8 mouse cellular contexts compared by ENCODE assay signal in genomic region chr7:16841561-16842560, GRCm38 (mm10). TPM values are rescaled to one million over a fixed set of nuclear protein-coding genes. Genes with fewer than 3 reads are reported as not detected.
DNase-seq lines count a peak whose midpoint lies in the region; ATAC-seq and TF ChIP-seq lines count a peak whose summit lies in the region.

No protein-coding gene starts in this region.

- WGBS in heart, embryonic 14.5 days, result 35% methylated on average over 11 of the region's 11 CpGs
- 26% methylated on average over 11 of the region's 11 CpGs for WGBS in liver, embryonic 14.5 days (ENCODE audit: insufficient replicate concordance)

- no peaks in the 10 kb centered on the region for H3K9me3 ChIP-seq in heart, embryonic 14.5 days (ENCODE audit: control insufficient read depth, low read length)
- no peaks in the 10 kb centered on the region for H3K9me3 ChIP-seq in liver, embryonic 14.5 days (ENCODE audit: control insufficient read depth, low read length)

- H3K36me3 ChIP-seq in heart, embryonic 14.5 days (ENCODE audit: control insufficient read depth, insufficient read depth, low read length), result peaks cover 48% of the 10 kb centered on the region
- H3K36me3 ChIP-seq in liver, embryonic 14.5 days (replicated peaks; ENCODE audit: control insufficient read depth, insufficient read depth, low read depth), result peaks cover 18% of the 10 kb centered on the region

- peaks cover 17 to 23% of the 10 kb centered on the region in 2 experiments for H3K4me1 ChIP-seq in heart, embryonic 14.5 days (ENCODE audit: control insufficient read depth in 2 of 2, insufficient read depth in 2 of 2, low read length in 2 of 2)
- peaks cover 16 to 17% of the 10 kb centered on the region in 2 experiments for H3K4me1 ChIP-seq in liver, embryonic 14.5 days (replicated peaks; ENCODE audit: control insufficient read depth in 2 of 2, insufficient read depth in 2 of 2, low read length in 1 of 2)

- no peak for ATAC-seq in heart, embryonic 14.5 days (ENCODE audit: insufficient number of reproducible peaks, insufficient read depth, low FRiP score, low read depth)
- ATAC-seq in liver, embryonic 14.5 days (ENCODE audit: insufficient read depth), result peak; percentile 10; the same call in 1 of the 2 replicates

- H3K27me3 ChIP-seq in heart, embryonic 14.5 days (ENCODE audit: control insufficient read depth, insufficient read depth, low read length), result no peaks in the 10 kb centered on the region
- H3K27me3 ChIP-seq in liver, embryonic 14.5 days (ENCODE audit: control insufficient read depth, insufficient read depth, low read length), result no peaks in the 10 kb centered on the region

- DNase-seq in retina, postnatal 1 day, result peak; percentile 17
- no peak for DNase-seq in retina, embryonic 14.5 days (ENCODE audit: low spot score)
- no peak for DNase-seq in liver, embryonic 14.5 days (ENCODE audit: low read depth in 3 of 3, low spot score in 3 of 3)
- DNase-seq in natural killer cell, adult 2 months (ENCODE audit: low spot score in 2 of 2), result peak; percentile 86 to 88
- no peak for DNase-seq in right cerebral cortex, adult 2 months (ENCODE audit: low spot score in 2 of 2)
- DNase-seq in layer of hippocampus, adult 8-10 months (ENCODE audit: low spot score in 2 of 2), result no peak
- no peak for DNase-seq in cerebellum, adult 11 months

- H3K4me2 ChIP-seq in heart, embryonic 14.5 days (ENCODE audit: low read length), result peak overlapping the region; percentile 97
- H3K4me2 ChIP-seq in liver, embryonic 14.5 days (ENCODE audit: low read depth), result peak overlapping the region; percentile 84

- peak overlapping the region; percentile 60 to 74 for H3K4me3 ChIP-seq in heart, embryonic 14.5 days (ENCODE audit: control insufficient read depth in 1 of 2, insufficient read depth in 1 of 2, low read depth in 1 of 2, low read length in 2 of 2)
- peak overlapping the region; percentile 63 to 68; a peak in 2 of 4 replicates for H3K4me3 ChIP-seq in liver, embryonic 14.5 days (ENCODE audit: insufficient read depth in 1 of 2, low read depth in 2 of 2, low read length in 2 of 2)

- no peak for TF ChIP-seq CTCF in liver, embryonic 14.5 days (IDR thresholded peaks at IDR 0.05; ENCODE audit: low read depth)

- H3K9ac ChIP-seq in heart, embryonic 14.5 days (ENCODE audit: low read length), result peak overlapping the region; percentile 88; the same call in 1 of the 2 replicates
- peak overlapping the region; percentile 79; the same call in 1 of the 2 replicates for H3K9ac ChIP-seq in liver, embryonic 14.5 days (replicated peaks)

- TF ChIP-seq EP300 in liver, embryonic 14.5 days (IDR thresholded peaks at IDR 0.05; ENCODE audit: low read depth), result no peak

- peak overlapping the region; percentile 68 to 87 for H3K27ac ChIP-seq in heart, embryonic 14.5 days (replicated peaks in 1 of 2; ENCODE audit: control insufficient read depth in 1 of 2, insufficient read depth in 1 of 2, low read depth in 2 of 2, low read length in 2 of 2)
- H3K27ac ChIP-seq in liver, embryonic 14.5 days, result peak overlapping the region; percentile 25; the same call in 1 of the 2 replicates

RNA-seq across cellular contexts. Expression of gene Prkd2, which starts 0.8 kb away (rescaled TPM):
- polyA plus RNA-seq in heart, embryonic 14.5 days (2014; fragmentation: Nextera tagmentation; extraction: Ambion mirVana), result 11.2 and 12.5 TPM in 2 replicates
- polyA plus RNA-seq in liver, embryonic 14.5 days (2012; rRNA removed), result 2.5 and 3.2 TPM in 2 replicates
- 1.8 and 2.2 TPM in 2 replicates for polyA plus RNA-seq in liver, embryonic 14.5 days (2014; fragmentation: Nextera tagmentation; extraction: Ambion mirVana)
- total RNA-seq in layer of hippocampus, adult 8-10 months (2022), result 1 to 10 TPM; 5.6 to 7.8 (median 6.6) TPM

RNA-seq across cellular contexts. Expression of gene Fkrp, which starts 25.3 kb away (rescaled TPM):
- 30.3 and 30.9 TPM in 2 replicates for polyA plus RNA-seq in heart, embryonic 14.5 days (2014; fragmentation: Nextera tagmentation; extraction: Ambion mirVana)
- 5.6 and 6.6 TPM in 2 replicates for polyA plus RNA-seq in liver, embryonic 14.5 days (2012; rRNA removed)
- 7.2 and 8.9 TPM in 2 replicates for polyA plus RNA-seq in liver, embryonic 14.5 days (2014; fragmentation: Nextera tagmentation; extraction: Ambion mirVana)
- total RNA-seq in layer of hippocampus, adult 8-10 months (2022), result 10 to 100 TPM; 45.2 to 50.7 (median 45.8) TPM

RNA-seq across cellular contexts. Expression of gene Strn4, which starts 26.2 kb away (rescaled TPM):
- 90.9 and 91.4 TPM in 2 replicates for polyA plus RNA-seq in heart, embryonic 14.5 days (2014; fragmentation: Nextera tagmentation; extraction: Ambion mirVana)
- polyA plus RNA-seq in liver, embryonic 14.5 days (2012; rRNA removed), result 41.3 and 43.0 TPM in 2 replicates
- polyA plus RNA-seq in liver, embryonic 14.5 days (2014; fragmentation: Nextera tagmentation; extraction: Ambion mirVana), result 27.2 and 32.2 TPM in 2 replicates
- total RNA-seq in layer of hippocampus, adult 8-10 months (2022), result 100 to 1,000 TPM; 261 to 298 (median 279) TPM

RNA-seq across cellular contexts. Expression of gene Dact3, which starts 33.3 kb away (rescaled TPM):
- polyA plus RNA-seq in heart, embryonic 14.5 days (2014; fragmentation: Nextera tagmentation; extraction: Ambion mirVana), result 13.2 and 13.8 TPM in 2 replicates
- 0.68 and 0.92 TPM in 2 replicates for polyA plus RNA-seq in liver, embryonic 14.5 days (2012; rRNA removed)
- 0.09 and 0.14 TPM in 2 replicates for polyA plus RNA-seq in liver, embryonic 14.5 days (2014; fragmentation: Nextera tagmentation; extraction: Ambion mirVana)
- total RNA-seq in layer of hippocampus, adult 8-10 months (2022), result 100 to 1,000 TPM; 142 to 151 (median 149) TPM

RNA-seq across cellular contexts. Expression of gene Gng8, which starts 49.7 kb away (rescaled TPM):
- polyA plus RNA-seq in heart, embryonic 14.5 days (2014; fragmentation: Nextera tagmentation; extraction: Ambion mirVana), result 4.2 and 6.9 TPM in 2 replicates
- polyA plus RNA-seq in liver, embryonic 14.5 days (2012; rRNA removed), result 0.44 and 0.47 TPM in 2 replicates
- not detected in 2 replicates for polyA plus RNA-seq in liver, embryonic 14.5 days (2014; fragmentation: Nextera tagmentation; extraction: Ambion mirVana)
- total RNA-seq in layer of hippocampus, adult 8-10 months (2022), result 1 to 10 TPM; 1.3 to 3.4 (median 2.5) TPM

Comparison
In these comparisons a context has a peak if more than half of its experiments do, and no peak if none do; other contexts are left out.
1. DNase-seq: peak in retina, postnatal 1 day (single experiment) and natural killer cell, adult 2 months (2 of 2); none in retina, embryonic 14.5 days (single experiment), liver, embryonic 14.5 days (0 of 3), right cerebral cortex, adult 2 months (0 of 2), layer of hippocampus, adult 8-10 months (0 of 2) and cerebellum, adult 11 months (single experiment).